In the genomic region with DNA sequence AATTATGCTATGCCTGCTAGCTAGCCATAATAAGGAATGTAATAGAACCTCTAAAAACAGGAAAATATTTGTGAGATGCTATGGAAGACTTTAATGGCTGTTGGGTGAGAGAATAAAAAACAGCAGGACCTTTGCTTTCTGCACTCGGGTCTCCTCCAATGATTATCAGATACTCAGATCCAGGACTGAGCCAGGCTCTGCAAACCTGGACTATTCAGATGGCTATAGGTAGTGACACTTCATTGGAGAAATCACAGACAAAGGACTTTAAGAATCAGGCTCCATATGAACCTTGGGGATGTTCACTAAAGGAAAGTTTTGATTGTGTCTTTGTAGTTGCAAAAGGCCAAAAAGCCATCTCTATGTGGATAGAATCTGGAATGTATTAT, we compare ENCODE assay signal across 18 mouse cellular contexts. TPM values are rescaled to one million over a fixed set of nuclear protein-coding genes. Genes with fewer than 3 reads are reported as not detected.
DNase-seq lines count a peak whose midpoint lies in the region; ATAC-seq and TF ChIP-seq lines count a peak whose summit lies in the region.
"Had no signal": no experiment of that assay in that cellular context is flagged by ENCODE, and none has a peak within 500 bp of the region (broad histone marks: within the 10 kb centered on the region; RNA-seq: fewer than 3 reads in every experiment).

No protein-coding gene starts in this region.

- ATAC-seq in forebrain, postnatal 0 days: peak; percentile 11; the same call in 1 of the 2 replicates
- ATAC-seq in forebrain, embryonic 13.5 days: no peak
- peak; percentile 15; the same call in 1 of the 2 replicates for ATAC-seq in limb, embryonic 13.5 days (ENCODE audit: low FRiP score, low read depth)
- peak; percentile 37; the same call in 1 of the 2 replicates for ATAC-seq in midbrain, embryonic 16.5 days
- ATAC-seq in midbrain, embryonic 13.5 days: no peak
- ATAC-seq: intestine, embryonic 15.5 days had no signal

- no peak for DNase-seq in forebrain, postnatal 0 days
- no peak for DNase-seq in limb, embryonic 10.5 days (ENCODE audit: low spot score)
- no peak for DNase-seq in adrenal gland, postnatal 4 days (ENCODE audit: low spot score in 2 of 2)
- DNase-seq: adrenal gland, adult 2 months; adrenal gland, postnatal 25 days; cerebellum, adult 11 months; cerebellum, adult 8-10 months; gastrocnemius, adult 2 months; gastrocnemius, postnatal 25 days; kidney, adult 18-20 months had no signal

- H3K27ac ChIP-seq in forebrain, postnatal 0 days (ENCODE audit: low read depth, low read length): no peak overlapping the region
- no peak overlapping the region for H3K27ac ChIP-seq in forebrain, embryonic 13.5 days
- H3K27ac ChIP-seq in limb, embryonic 13.5 days: no peak overlapping the region
- no peak overlapping the region for H3K27ac ChIP-seq in limb, embryonic 10.5 days
- H3K27ac ChIP-seq in midbrain, embryonic 16.5 days (ENCODE audit: low read length): no peak overlapping the region
- no peak overlapping the region for H3K27ac ChIP-seq in midbrain, embryonic 13.5 days
- H3K27ac ChIP-seq: embryonic facial prominence, embryonic 15.5 days; gastrocnemius, adult 2 months; intestine, embryonic 15.5 days had no signal

- no peaks in the 10 kb centered on the region for H3K4me1 ChIP-seq in forebrain, postnatal 0 days (ENCODE audit: insufficient read depth)
- H3K4me1 ChIP-seq in forebrain, embryonic 13.5 days: peaks cover 5% of the 10 kb centered on the region; the same call in 1 of the 2 replicates
- 0 out of 2 replicates have a peak, but pooled peaks cover 3% of the 10 kb centered on the region for H3K4me1 ChIP-seq in limb, embryonic 13.5 days
- H3K4me1 ChIP-seq in limb, embryonic 10.5 days: no peaks in the 10 kb centered on the region
- no peaks in the 10 kb centered on the region for H3K4me1 ChIP-seq in midbrain, embryonic 16.5 days (ENCODE audit: control insufficient read depth, insufficient read depth, low read length)
- H3K4me1 ChIP-seq in midbrain, embryonic 13.5 days (replicated peaks): peaks cover 7% of the 10 kb centered on the region; the same call in 1 of the 2 replicates
- H3K4me1 ChIP-seq: embryonic facial prominence, embryonic 15.5 days; heart, embryonic 12.5 days; intestine, embryonic 15.5 days had no signal

- 87% methylated on average over 1 of the region's 1 CpGs for WGBS in forebrain, postnatal 0 days
- 92% methylated on average over 1 of the region's 1 CpGs for WGBS in forebrain, embryonic 13.5 days
- WGBS in limb, embryonic 13.5 days: 92% methylated on average over 1 of the region's 1 CpGs
- 70% methylated on average over 1 of the region's 1 CpGs for WGBS in limb, embryonic 10.5 days
- 77% methylated on average over 1 of the region's 1 CpGs for WGBS in midbrain, embryonic 16.5 days
- 86% methylated on average over 1 of the region's 1 CpGs for WGBS in midbrain, embryonic 13.5 days

- H3K4me3 ChIP-seq in forebrain, postnatal 0 days (ENCODE audit: low read depth, low read length): no peak overlapping the region
- H3K4me3 ChIP-seq in forebrain, embryonic 13.5 days: no peak overlapping the region
- no peak overlapping the region for H3K4me3 ChIP-seq in limb, embryonic 13.5 days
- H3K4me3 ChIP-seq in limb, embryonic 10.5 days: no peak overlapping the region
- H3K4me3 ChIP-seq in midbrain, embryonic 16.5 days (ENCODE audit: low read depth, low read length): no peak overlapping the region
- no peak overlapping the region for H3K4me3 ChIP-seq in midbrain, embryonic 13.5 days (replicated peaks)
- H3K4me3 ChIP-seq: embryonic facial prominence, embryonic 15.5 days; erythroblast, embryonic 14.5 days; gastrocnemius, adult 2 months; heart, embryonic 12.5 days; intestine, embryonic 15.5 days had no signal

- TF ChIP-seq CTCF in forebrain, postnatal 0 days (IDR thresholded peaks at IDR 0.05; ENCODE audit: low read depth): no peak

- H3K9me3 ChIP-seq in forebrain, postnatal 0 days (ENCODE audit: low read length): no peaks in the 10 kb centered on the region
- H3K9me3 ChIP-seq in forebrain, embryonic 13.5 days (replicated peaks): no peaks in the 10 kb centered on the region
- no peaks in the 10 kb centered on the region for H3K9me3 ChIP-seq in limb, embryonic 13.5 days
- H3K9me3 ChIP-seq in limb, embryonic 10.5 days (replicated peaks): no peaks in the 10 kb centered on the region
- H3K9me3 ChIP-seq in midbrain, embryonic 16.5 days (replicated peaks; ENCODE audit: control insufficient read depth, low read length, poor library complexity, severe bottlenecking): no peaks in the 10 kb centered on the region
- no peaks in the 10 kb centered on the region for H3K9me3 ChIP-seq in midbrain, embryonic 13.5 days
- H3K9me3 ChIP-seq: embryonic facial prominence, embryonic 15.5 days; heart, embryonic 12.5 days; intestine, embryonic 15.5 days had no signal

- H3K27me3 ChIP-seq in forebrain, postnatal 0 days (ENCODE audit: insufficient read depth, low read length): no peaks in the 10 kb centered on the region
- H3K27me3 ChIP-seq in forebrain, embryonic 13.5 days: no peaks in the 10 kb centered on the region
- no peaks in the 10 kb centered on the region for H3K27me3 ChIP-seq in limb, embryonic 13.5 days
- no peaks in the 10 kb centered on the region for H3K27me3 ChIP-seq in limb, embryonic 10.5 days (ENCODE audit: low read depth, poor library complexity, severe bottlenecking)
- H3K27me3 ChIP-seq in midbrain, embryonic 16.5 days (ENCODE audit: control insufficient read depth, insufficient read depth, low read depth, low read length): no peaks in the 10 kb centered on the region
- H3K27me3 ChIP-seq in midbrain, embryonic 13.5 days: 0 out of 2 replicates have a peak, but pooled peaks cover 8% of the 10 kb centered on the region
- H3K27me3 ChIP-seq: embryonic facial prominence, embryonic 15.5 days; heart, embryonic 12.5 days; intestine, embryonic 15.5 days had no signal

- no peak overlapping the region for H3K9ac ChIP-seq in forebrain, postnatal 0 days
- H3K9ac ChIP-seq in forebrain, embryonic 13.5 days: no peak overlapping the region
- H3K9ac ChIP-seq in limb, embryonic 13.5 days: no peak overlapping the region
- H3K9ac ChIP-seq in midbrain, embryonic 16.5 days (ENCODE audit: low read depth, low read length): no peak overlapping the region
- H3K9ac ChIP-seq in midbrain, embryonic 13.5 days (replicated peaks): no peak overlapping the region
- H3K9ac ChIP-seq: embryonic facial prominence, embryonic 15.5 days; heart, embryonic 12.5 days; intestine, embryonic 15.5 days had no signal

- no peak overlapping the region for H3K4me2 ChIP-seq in forebrain, postnatal 0 days (ENCODE audit: low read depth)
- no peak overlapping the region for H3K4me2 ChIP-seq in forebrain, embryonic 13.5 days
- H3K4me2 ChIP-seq in limb, embryonic 13.5 days (replicated peaks): no peak overlapping the region
- H3K4me2 ChIP-seq in midbrain, embryonic 16.5 days (ENCODE audit: low read length): no peak overlapping the region
- H3K4me2 ChIP-seq in midbrain, embryonic 13.5 days (replicated peaks): no peak overlapping the region
- H3K4me2 ChIP-seq: embryonic facial prominence, embryonic 15.5 days; heart, embryonic 12.5 days; intestine, embryonic 15.5 days had no signal

- H3K36me3 ChIP-seq in forebrain, postnatal 0 days (ENCODE audit: insufficient read depth): no peaks in the 10 kb centered on the region
- H3K36me3 ChIP-seq in forebrain, embryonic 13.5 days (ENCODE audit: poor library complexity, severe bottlenecking): no peaks in the 10 kb centered on the region
- H3K36me3 ChIP-seq in limb, embryonic 13.5 days: no peaks in the 10 kb centered on the region
- H3K36me3 ChIP-seq in limb, embryonic 10.5 days: no peaks in the 10 kb centered on the region
- H3K36me3 ChIP-seq in midbrain, embryonic 16.5 days (ENCODE audit: control insufficient read depth, insufficient read depth, low read length): no peaks in the 10 kb centered on the region
- no peaks in the 10 kb centered on the region for H3K36me3 ChIP-seq in midbrain, embryonic 13.5 days
- H3K36me3 ChIP-seq: embryonic facial prominence, embryonic 15.5 days; heart, embryonic 12.5 days; intestine, embryonic 15.5 days had no signal

RNA-seq across cellular contexts. Expression of gene Rlf, which starts 26.7 kb away (rescaled TPM):
- 41.0 and 42.9 TPM in 2 replicates for total RNA-seq in forebrain, postnatal 0 days (2014; rRNA removed)
- 9.3 and 17.4 TPM in 2 replicates for polyA plus RNA-seq in forebrain, postnatal 0 days (2015; fragmentation: Nextera tagmentation; extraction: Ambion mirVana)
- 27.5 and 31.7 TPM in 2 replicates for polyA plus RNA-seq in forebrain, embryonic 13.5 days (2015; fragmentation: Nextera tagmentation; extraction: Ambion mirVana)
- 30.4 and 32.8 TPM in 2 replicates for polyA plus RNA-seq in limb, embryonic 13.5 days (2015; fragmentation: Nextera tagmentation; extraction: Ambion mirVana)
- 24.8 and 29.3 TPM in 2 replicates for polyA plus RNA-seq in limb, embryonic 10.5 days (2016; fragmentation: Nextera tagmentation; extraction: Ambion mirVana)
- polyA plus RNA-seq in midbrain, embryonic 16.5 days (2015; fragmentation: Nextera tagmentation; extraction: Ambion mirVana): 29.3 and 33.4 TPM in 2 replicates
- polyA plus RNA-seq in midbrain, embryonic 13.5 days (2015; fragmentation: Nextera tagmentation; extraction: Ambion mirVana): 33.4 and 35.6 TPM in 2 replicates
- 10 to 100 TPM; 23.3 to 24.3 TPM for total RNA-seq in adrenal gland, postnatal 4 days (2021)

Comparison
In these comparisons a context has a peak if more than half of its experiments do, and no peak if none do; other contexts are left out.
1. ATAC-seq: peak in forebrain, postnatal 0 days (single experiment), limb, embryonic 13.5 days (single experiment) and midbrain, embryonic 16.5 days (single experiment); none in forebrain, embryonic 13.5 days (single experiment) and midbrain, embryonic 13.5 days (single experiment).